Mouse (Mus musculus) liver, postnatal 0 days (tissue): Measurements from ENCODE around the gene Gm8024.
"Not testable (repeated sequence)": the region's sequence is repeated elsewhere in the genome, so short reads cannot be mapped to it uniquely, and the experiment has no call there.

ENCODE experiments used
- CTCF ChIP-seq: sonication (generic); IDR thresholded peaks from 2 replicates; pipeline ENCODE4 v1.5.1; 2016; ENCODE audit warnings: antibody characterized with exemption, low read depth
- EP300 ChIP-seq: IDR thresholded peaks from 2 replicates; pipeline ENCODE4 v1.6.1; 2016; ENCODE audit warnings: antibody characterized with exemption, low read depth, mild to moderate bottlenecking

- not testable (repeated sequence) for TF ChIP-seq CTCF, EP300
Observed at GRCm38 (mm10) chr14:42543170-42543701, 19.2 kb upstream of the Gm8024 start.
